Mouse (Mus musculus): ENCODE data around the gene Wdr3.

Gene Wdr3

GRCm38 (mm10) chr3:100162315-100163105, at the start of gene Wdr3, which contains the start of gene Gdap2:
Gene Wdr3 (minus strand): TSS chr3:100162407.
Gene Gdap2 (plus strand): TSS chr3:100162381.
- peak; percentile 93 for DNase-seq

GRCm38 (mm10) chr3:100206973-100207372, 44.8 kb upstream of the Wdr3 start:
- DNase-seq: no peak

- DNase-seq: no peak
These were observed 39.3 kb upstream of the Wdr3 start for GRCm38 (mm10) chr3:100201554-100201953.

GRCm38 (mm10) chr3:100194210-100194609, 32.0 kb upstream of the Wdr3 start:
- no peak for DNase-seq

GRCm38 (mm10) chr3:100189861-100190260, 27.7 kb upstream of the Wdr3 start:
- no peak for DNase-seq

GRCm38 (mm10) chr3:100189444-100189843, 27.2 kb upstream of the Wdr3 start:
- DNase-seq: peak in 1 of 2 experiments; percentile 4

GRCm38 (mm10) chr3:100180471-100180870, 18.3 kb upstream of the Wdr3 start:
- no peak for DNase-seq

GRCm38 (mm10) chr3:100176031-100176430, 13.8 kb upstream of the Wdr3 start:
- DNase-seq: no peak

GRCm38 (mm10) chr3:100164991-100165390, 2.8 kb upstream of the Wdr3 start:
- DNase-seq: no peak

GRCm38 (mm10) chr3:100163556-100163955, 1.3 kb upstream of the Wdr3 start:
- no peak for DNase-seq

- no peak for DNase-seq
These were observed 417 bp downstream of the Wdr3 start for GRCm38 (mm10) chr3:100161665-100162314.

GRCm38 (mm10) chr3:100160682-100161445, 1.3 kb downstream of the Wdr3 start:
- no peak for DNase-seq

GRCm38 (mm10) chr3:100122445-100122844, 39.8 kb downstream of the Wdr3 start:
- DNase-seq: no peak

GRCm38 (mm10) chr3:100121961-100122360, 40.2 kb downstream of the Wdr3 start:
- no peak for DNase-seq

- DNase-seq: no peak
These were observed 43.5 kb downstream of the Wdr3 start for GRCm38 (mm10) chr3:100118681-100119080.

- no peak for DNase-seq
These were observed 55.5 kb downstream of the Wdr3 start for GRCm38 (mm10) chr3:100106736-100107135.

GRCm38 (mm10) chr3:100102386-100103092, 59.7 kb downstream of the Wdr3 start:
- DNase-seq: no peak

All from thymus, adult 18-20 months (tissue).